Mouse (Mus musculus): ENCODE data around the gene Tril. TPM values are rescaled to one million over a fixed set of nuclear protein-coding genes. Genes with fewer than 3 reads are reported as not detected.

The Tril gene
- polyA plus RNA-seq, 2 experiments, result 0.16 to 0.27 TPM

DNA sequence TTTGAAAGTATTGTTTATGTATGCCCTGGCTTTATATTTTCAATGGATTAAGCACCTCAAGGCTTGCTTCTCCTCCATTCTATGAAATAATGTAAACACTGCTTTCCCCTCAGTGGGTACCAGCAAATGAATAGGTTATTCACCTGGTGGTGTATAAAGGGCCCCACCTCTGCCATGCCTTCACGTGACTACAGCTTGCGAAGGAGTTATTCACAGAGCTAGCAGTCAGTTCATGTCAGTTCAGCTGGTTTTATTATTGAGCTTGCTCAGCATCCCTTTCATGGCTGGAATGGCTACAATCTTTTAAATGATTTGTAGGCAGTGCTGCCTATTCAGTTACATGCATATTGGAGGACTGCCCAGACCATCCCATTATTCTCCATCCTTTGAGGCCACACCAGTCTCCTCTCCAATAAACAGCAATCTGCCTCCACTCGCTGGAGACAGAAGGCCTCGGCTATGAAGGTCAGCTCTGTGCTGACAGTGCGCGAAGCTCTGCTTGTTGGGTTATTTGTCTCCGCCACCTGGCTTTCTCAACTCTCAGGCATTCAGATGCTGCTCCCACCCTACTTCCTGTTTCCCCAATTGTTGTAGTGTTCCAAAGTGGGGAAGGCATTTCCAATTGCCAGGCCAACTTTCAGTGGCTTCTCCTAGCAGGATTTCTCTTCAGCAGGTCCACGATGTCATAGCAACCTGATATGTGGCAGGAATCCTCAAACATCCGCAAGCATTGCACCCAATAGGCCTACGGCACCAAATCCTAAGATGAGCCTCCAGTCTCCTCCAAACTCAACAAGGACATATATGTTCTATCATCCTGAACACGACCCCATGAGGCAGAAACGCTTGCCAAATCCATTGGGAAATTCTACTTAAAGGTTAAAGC lies 34.6 kb upstream of the Tril start:
- no peaks in the 10 kb centered on the region for H3K9me3 ChIP-seq (ENCODE audit: control insufficient read depth, low read length)
- H3K4me2 ChIP-seq (ENCODE audit: low read depth), result no peak overlapping the region
- H3K4me3 ChIP-seq (ENCODE audit: insufficient read depth in 1 of 2, low read depth in 2 of 2, low read length in 2 of 2), result no peak overlapping the region
- no peak for TF ChIP-seq EP300 (IDR thresholded peaks at IDR 0.05; ENCODE audit: low read depth)
- TF ChIP-seq CTCF (IDR thresholded peaks at IDR 0.05; ENCODE audit: low read depth), result no peak
- H3K27me3 ChIP-seq (ENCODE audit: control insufficient read depth, insufficient read depth, low read length), result no peaks in the 10 kb centered on the region
- no peak for ATAC-seq (ENCODE audit: insufficient read depth)
- WGBS (ENCODE audit: insufficient replicate concordance), result 71% methylated on average over 12 of the region's 12 CpGs
- no peak overlapping the region for H3K27ac ChIP-seq
- H3K4me1 ChIP-seq (replicated peaks; ENCODE audit: control insufficient read depth in 2 of 2, insufficient read depth in 2 of 2, low read length in 1 of 2), result no peaks in the 10 kb centered on the region
- H3K9ac ChIP-seq (replicated peaks), result no peak overlapping the region
- DNase-seq (ENCODE audit: low read depth in 3 of 3, low spot score in 3 of 3), result no peak
- H3K36me3 ChIP-seq (replicated peaks; ENCODE audit: control insufficient read depth, insufficient read depth, low read depth), result no peaks in the 10 kb centered on the region

DNA sequence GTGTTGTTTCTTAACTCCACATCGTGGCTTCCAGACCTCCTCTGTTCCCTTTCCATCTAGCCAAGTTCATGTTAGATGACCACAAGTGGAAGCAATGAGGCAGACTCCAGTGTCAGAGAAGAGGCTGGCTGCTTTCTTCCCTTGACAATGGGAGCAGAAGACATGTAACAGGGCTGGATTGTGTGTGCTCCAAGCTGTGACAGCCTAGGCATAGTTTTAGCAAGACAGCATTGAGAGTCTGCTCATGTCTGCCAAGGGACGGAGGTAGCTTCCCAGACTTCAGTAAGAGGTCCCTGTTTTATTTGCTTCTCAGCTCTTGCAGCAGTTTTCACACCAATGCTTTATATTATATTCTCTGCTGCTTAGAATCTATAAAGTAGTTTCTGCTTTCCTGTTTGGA lies 33.6 kb upstream of the Tril start:
- 46% methylated on average over 2 of the region's 2 CpGs for WGBS (ENCODE audit: insufficient replicate concordance)
- Histone ChIP-seq H3K36me3 (replicated peaks; ENCODE audit: control insufficient read depth, insufficient read depth, low read depth) (no peaks in the 10 kb centered on the region), H3K9ac (replicated peaks) (no peak overlapping the region), H3K9me3 (ENCODE audit: control insufficient read depth, low read length) (no peaks in the 10 kb centered on the region), H3K4me2 (ENCODE audit: low read depth) (no peak overlapping the region), H3K27me3 (ENCODE audit: control insufficient read depth, insufficient read depth, low read length) (no peaks in the 10 kb centered on the region), H3K27ac (no peak overlapping the region), H3K4me1 (replicated peaks; ENCODE audit: control insufficient read depth in 2 of 2, insufficient read depth in 2 of 2, low read length in 1 of 2) (no peaks in the 10 kb centered on the region), H3K4me3 (ENCODE audit: insufficient read depth in 1 of 2, low read depth in 2 of 2, low read length in 2 of 2) (no peak overlapping the region)
- DNase-seq (ENCODE audit: low read depth in 3 of 3, low spot score in 3 of 3), result no peak
- ATAC-seq (ENCODE audit: insufficient read depth), result no peak
- TF ChIP-seq EP300 (IDR thresholded peaks at IDR 0.05; ENCODE audit: low read depth), result no peak
- no peak for TF ChIP-seq CTCF (IDR thresholded peaks at IDR 0.05; ENCODE audit: low read depth)

DNA sequence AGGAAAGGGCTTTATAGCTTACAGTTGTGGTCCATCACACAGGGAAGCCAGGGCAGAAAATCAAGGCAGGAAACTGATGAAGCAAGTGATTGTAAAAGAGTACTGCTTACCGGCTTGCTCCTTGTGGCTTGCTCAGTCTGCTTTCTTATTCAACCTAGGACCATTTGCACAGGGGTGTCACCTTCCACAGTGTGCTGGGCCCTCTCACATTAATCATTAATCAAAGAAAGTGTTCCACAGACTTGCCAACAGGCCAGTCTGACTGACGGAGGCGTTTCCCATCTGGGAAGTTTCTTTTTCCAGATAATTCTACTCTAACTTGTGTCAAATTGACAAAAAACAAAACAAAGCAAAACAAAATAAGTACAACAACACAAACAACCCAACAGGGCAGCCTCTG lies 32.9 kb upstream of the Tril start:
- WGBS (ENCODE audit: insufficient replicate concordance), result 48% methylated on average over 3 of the region's 3 CpGs
- TF ChIP-seq CTCF (IDR thresholded peaks at IDR 0.05; ENCODE audit: low read depth), result no peak
- Histone ChIP-seq H3K4me2 (ENCODE audit: low read depth) (no peak overlapping the region), H3K9ac (replicated peaks) (no peak overlapping the region), H3K27me3 (ENCODE audit: control insufficient read depth, insufficient read depth, low read length) (no peaks in the 10 kb centered on the region), H3K9me3 (ENCODE audit: control insufficient read depth, low read length) (no peaks in the 10 kb centered on the region), H3K36me3 (replicated peaks; ENCODE audit: control insufficient read depth, insufficient read depth, low read depth) (no peaks in the 10 kb centered on the region), H3K4me3 (ENCODE audit: insufficient read depth in 1 of 2, low read depth in 2 of 2, low read length in 2 of 2) (no peak overlapping the region), H3K27ac (no peak overlapping the region), H3K4me1 (replicated peaks; ENCODE audit: control insufficient read depth in 2 of 2, insufficient read depth in 2 of 2, low read length in 1 of 2) (no peaks in the 10 kb centered on the region)
- no peak for DNase-seq (ENCODE audit: low read depth in 3 of 3, low spot score in 3 of 3)
- no peak for ATAC-seq (ENCODE audit: insufficient read depth)

DNA sequence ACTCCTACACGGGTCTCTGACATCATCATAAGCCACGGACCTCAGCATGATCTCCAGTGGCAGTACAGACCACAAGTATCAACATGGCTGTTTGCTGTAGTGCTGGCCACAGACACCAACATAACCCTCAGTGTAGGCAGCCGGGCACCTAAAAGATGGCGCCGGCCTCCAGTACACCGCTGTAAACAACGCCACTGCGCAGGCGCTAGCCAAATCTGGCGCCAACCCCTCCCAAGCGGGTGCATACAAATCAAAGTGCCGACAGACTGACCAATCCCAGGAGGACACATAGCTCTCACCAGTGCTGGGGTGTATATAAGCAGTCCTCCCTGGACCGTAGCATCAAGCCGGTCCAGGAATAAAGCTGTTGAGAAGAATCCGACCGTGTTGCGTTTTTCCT lies 24.0 kb upstream of the Tril start:
- 82% methylated on average over 17 of the region's 17 CpGs for WGBS (ENCODE audit: insufficient replicate concordance)
- Histone ChIP-seq H3K4me2 (ENCODE audit: low read depth) (no peak overlapping the region), H3K4me3 (ENCODE audit: insufficient read depth in 1 of 2, low read depth in 2 of 2, low read length in 2 of 2) (no peak overlapping the region), H3K9me3 (ENCODE audit: control insufficient read depth, low read length) (no peaks in the 10 kb centered on the region), H3K27ac (no peak overlapping the region), H3K9ac (replicated peaks) (no peak overlapping the region), H3K4me1 (replicated peaks; ENCODE audit: control insufficient read depth in 2 of 2, insufficient read depth in 2 of 2, low read length in 1 of 2) (no peaks in the 10 kb centered on the region), H3K27me3 (ENCODE audit: control insufficient read depth, insufficient read depth, low read length) (no peaks in the 10 kb centered on the region; the same call in 1 of the 2 replicates), H3K36me3 (replicated peaks; ENCODE audit: control insufficient read depth, insufficient read depth, low read depth) (no peaks in the 10 kb centered on the region)
- no peak for DNase-seq (ENCODE audit: low read depth in 3 of 3, low spot score in 3 of 3)
- no peak for TF ChIP-seq EP300 (IDR thresholded peaks at IDR 0.05; ENCODE audit: low read depth)
- TF ChIP-seq CTCF (IDR thresholded peaks at IDR 0.05; ENCODE audit: low read depth), result no peak
- no peak for ATAC-seq (ENCODE audit: insufficient read depth)

DNA sequence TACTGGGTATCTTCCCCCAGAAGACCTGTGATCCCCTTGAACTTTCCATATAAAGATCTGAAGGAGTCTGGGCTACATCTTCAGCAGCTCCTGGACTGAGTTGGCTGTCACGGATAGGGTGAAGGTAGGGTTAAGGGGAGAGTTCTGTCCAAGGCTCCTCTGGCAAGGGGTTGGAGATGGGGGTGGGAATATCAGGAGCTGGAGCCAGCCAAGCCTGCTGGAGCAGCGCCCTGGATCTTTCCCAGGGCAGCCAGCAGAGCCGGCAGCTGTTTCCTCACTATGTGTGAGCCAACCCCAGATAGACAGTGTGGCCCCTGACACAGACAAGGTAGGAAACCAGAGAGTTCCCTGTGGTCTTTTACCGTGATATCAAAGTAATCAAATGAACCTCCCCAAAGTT lies 4.6 kb upstream of the Tril start:
- WGBS (ENCODE audit: insufficient replicate concordance), result 38% methylated on average over 4 of the region's 4 CpGs
- H3K27me3 ChIP-seq (ENCODE audit: control insufficient read depth, insufficient read depth, low read length), result peaks cover 23% of the 10 kb centered on the region

More for the DNA sequence above, 4.6 kb upstream of the Tril start:
- Histone ChIP-seq H3K4me1 (replicated peaks; ENCODE audit: control insufficient read depth in 2 of 2, insufficient read depth in 2 of 2, low read length in 1 of 2) (no peaks in the 10 kb centered on the region), H3K9me3 (ENCODE audit: control insufficient read depth, low read length) (no peaks in the 10 kb centered on the region), H3K27ac (no peak overlapping the region), H3K36me3 (replicated peaks; ENCODE audit: control insufficient read depth, insufficient read depth, low read depth) (no peaks in the 10 kb centered on the region), H3K4me2 (ENCODE audit: low read depth) (no peak overlapping the region), H3K4me3 (ENCODE audit: insufficient read depth in 1 of 2, low read depth in 2 of 2, low read length in 2 of 2) (no peak overlapping the region), H3K9ac (replicated peaks) (no peak overlapping the region)
- ATAC-seq (ENCODE audit: insufficient read depth), result no peak
- TF ChIP-seq EP300 (IDR thresholded peaks at IDR 0.05; ENCODE audit: low read depth), result no peak
- no peak for TF ChIP-seq CTCF (IDR thresholded peaks at IDR 0.05; ENCODE audit: low read depth)
- DNase-seq (ENCODE audit: low read depth in 3 of 3, low spot score in 3 of 3), result no peak
